16 mouse cellular contexts compared by ENCODE assay signal in genomic region chr11:107283632-107284031, GRCm38 (mm10).
"Had no signal": no experiment of that assay in that cellular context is flagged by ENCODE, and none has a peak within 500 bp of the region (broad histone marks: within the 10 kb centered on the region; RNA-seq: fewer than 3 reads in every experiment).

No protein-coding gene starts in this region.

- ATAC-seq: liver, postnatal 0 days; midbrain, embryonic 15.5 days had no signal

- H3K9ac ChIP-seq: limb, embryonic 15.5 days; liver, embryonic 13.5 days; liver, postnatal 0 days; lung, embryonic 15.5 days; midbrain, embryonic 15.5 days; neural tube, embryonic 12.5 days had no signal

- H3K27ac ChIP-seq: limb, embryonic 15.5 days; liver, embryonic 13.5 days; lung, embryonic 15.5 days; macrophage; midbrain, embryonic 15.5 days; neural tube, embryonic 12.5 days had no signal

- DNase-seq: kidney, postnatal 14 days; liver, embryonic 13.5 days; liver, postnatal 0 days; lung, postnatal 14 days; retina, postnatal 1 day; right cerebral cortex, postnatal 4 days; spleen, adult 18-20 months; thymus, adult 18-20 months; thymus, postnatal 14 days had no signal

- H3K4me1 ChIP-seq: limb, embryonic 15.5 days; lung, embryonic 15.5 days had no signal

- H3K27me3 ChIP-seq: limb, embryonic 15.5 days; liver, embryonic 13.5 days; lung, embryonic 15.5 days; megakaryocyte, embryonic 14.5 days; midbrain, embryonic 15.5 days; neural tube, embryonic 12.5 days had no signal

- H3K4me3 ChIP-seq: limb, embryonic 15.5 days; liver, embryonic 13.5 days; lung, embryonic 15.5 days; megakaryocyte, embryonic 14.5 days; midbrain, embryonic 15.5 days; neural tube, embryonic 12.5 days had no signal

- H3K9me3 ChIP-seq: limb, embryonic 15.5 days; liver, embryonic 13.5 days; lung, embryonic 15.5 days; megakaryocyte, embryonic 14.5 days; midbrain, embryonic 15.5 days; neural tube, embryonic 12.5 days had no signal

- H3K4me2 ChIP-seq: limb, embryonic 15.5 days; liver, embryonic 13.5 days; lung, embryonic 15.5 days; midbrain, embryonic 11.5 days; midbrain, embryonic 15.5 days; neural tube, embryonic 12.5 days had no signal

- H3K36me3 ChIP-seq: liver, embryonic 13.5 days; lung, embryonic 15.5 days; midbrain, embryonic 15.5 days; neural tube, embryonic 12.5 days had no signal
